Mouse (Mus musculus) cerebellum, adult 18-20 months (tissue): ENCODE measurements around the gene Celf6.

Experiments used
- DNase-seq, 2 experiments: peaks; one replicate each; pipeline ENCODE4 v3.0.0; 2021

Gene Celf6

DNA sequence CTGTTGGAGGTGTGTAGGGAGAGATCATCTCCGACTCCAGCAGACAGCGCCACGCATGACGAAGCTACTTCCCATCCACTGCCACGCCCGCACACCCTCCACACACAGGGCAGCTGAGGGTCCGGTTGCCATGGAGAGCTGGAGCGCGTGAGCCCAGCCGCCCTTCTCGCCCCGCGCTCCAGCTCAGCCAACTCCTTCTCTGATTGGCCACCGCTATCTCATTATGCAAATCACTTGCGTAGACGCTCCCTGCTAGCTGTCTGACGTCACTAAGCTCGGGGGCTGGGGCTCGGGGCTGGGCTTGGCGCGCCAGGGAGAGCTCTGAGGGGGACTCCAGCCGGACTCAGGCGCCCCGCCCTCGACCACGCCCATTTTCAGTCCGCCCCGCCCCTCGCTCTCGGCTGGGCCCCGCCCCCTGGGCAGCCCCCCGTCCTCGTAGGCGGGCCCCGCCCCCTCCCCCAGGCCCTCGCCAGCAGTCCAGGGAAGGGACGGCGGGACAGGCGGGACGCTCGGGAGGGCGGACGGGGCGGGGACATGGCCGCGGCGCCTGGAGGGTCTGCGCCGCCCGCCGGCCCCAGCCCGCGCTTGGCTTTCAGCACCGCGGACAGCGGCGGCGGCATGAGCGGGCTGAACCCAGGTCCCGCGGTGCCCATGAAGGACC, at the start of gene Celf6:
Gene Celf6, plus strand, starts transcription at position 74 of the 661 bp plus-strand sequence.
- peak; percentile 92 to 96 for DNase-seq

- no peak for DNase-seq
Observed at GRCm38 (mm10) chr9:59528274-59528673, 49.4 kb upstream of the Celf6 start.

DNA sequence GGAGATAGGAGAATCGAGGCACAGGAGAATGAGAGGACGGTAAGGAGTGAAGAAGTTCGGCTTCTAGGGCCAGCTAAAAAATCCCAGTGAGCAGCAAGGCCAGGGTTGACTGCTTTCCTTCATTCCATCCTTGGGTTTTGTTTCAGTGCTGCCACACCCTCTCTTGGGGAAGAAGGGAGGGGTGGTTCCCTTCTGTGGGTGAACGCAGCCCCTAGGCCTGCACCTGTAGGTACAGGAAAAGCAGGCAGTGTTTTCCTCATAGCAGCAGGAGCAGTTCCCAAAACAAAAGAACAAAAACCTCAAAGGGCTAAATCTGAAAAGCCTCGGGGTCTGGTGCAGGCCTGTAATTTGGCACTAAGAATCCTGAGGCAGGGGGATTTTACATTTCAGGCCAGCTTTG, 46.1 kb upstream of the Celf6 start:
- no peak for DNase-seq

GRCm38 (mm10) chr9:59533422-59533821, 44.3 kb upstream of the Celf6 start:
- peak in 1 of 2 experiments; percentile 22 for DNase-seq

DNA sequence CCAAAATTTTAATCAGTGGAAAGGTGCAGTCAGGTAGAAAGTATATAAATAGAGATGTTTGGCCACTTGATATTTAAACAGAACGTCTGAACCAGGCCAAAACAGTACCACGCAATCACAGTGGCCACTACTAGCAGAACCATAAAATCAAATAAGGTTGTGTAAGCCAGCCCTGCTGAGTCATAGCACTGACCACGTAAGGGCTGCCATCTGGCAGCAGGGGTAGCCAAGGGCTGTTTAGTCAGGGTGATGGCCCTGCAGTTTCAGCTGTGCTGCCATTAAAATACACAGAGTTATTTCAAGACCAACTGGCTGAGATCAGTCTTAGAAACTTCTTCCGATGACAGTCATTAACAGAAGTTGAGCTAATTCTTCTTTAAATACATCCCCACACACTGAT, 43.8 kb upstream of the Celf6 start:
- peak; percentile 76 to 85 for DNase-seq

- DNase-seq = no peak
Observed at GRCm38 (mm10) chr9:59537651-59538050, 40.1 kb upstream of the Celf6 start.

DNA sequence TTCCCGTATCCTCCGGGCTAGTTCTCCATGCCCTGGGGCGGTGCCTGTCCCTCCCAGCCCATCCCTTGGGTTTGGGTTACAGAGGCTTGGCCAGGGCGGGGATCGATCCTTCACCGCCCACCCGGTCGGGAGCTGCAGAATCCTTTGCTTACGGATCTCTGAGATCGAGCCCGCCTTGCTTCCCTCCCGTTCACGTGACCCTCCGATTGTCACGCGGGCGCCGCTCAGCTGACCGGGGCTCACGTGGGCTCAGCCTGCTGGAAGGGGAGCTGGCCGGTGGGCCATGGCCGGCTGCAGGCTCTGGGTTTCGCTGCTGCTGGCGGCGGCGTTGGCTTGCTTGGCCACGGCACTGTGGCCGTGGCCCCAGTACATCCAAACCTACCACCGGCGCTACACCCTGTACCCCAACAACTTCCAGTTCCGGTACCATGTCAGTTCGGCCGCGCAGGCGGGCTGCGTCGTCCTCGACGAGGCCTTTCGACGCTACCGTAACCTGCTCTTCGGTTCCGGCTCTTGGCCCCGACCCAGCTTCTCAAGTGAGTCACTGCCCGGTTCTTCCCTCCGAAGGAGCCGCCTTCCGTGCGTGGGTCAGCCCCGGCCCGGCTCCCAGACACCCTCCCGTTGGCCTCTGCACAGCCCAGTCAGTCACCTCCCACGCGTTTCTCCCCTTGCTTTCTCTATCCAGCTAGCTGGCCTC, 38.1 kb upstream of the Celf6 start, which contains the start of the genes Hexa and Tmem202:
Gene Hexa, plus strand, starts transcription at position 100 of the 697 bp plus-strand sequence.
Gene Tmem202, minus strand, starts transcription at position 407 of the 697 bp plus-strand sequence.
- DNase-seq = peak; percentile 81 to 83

- no peak for DNase-seq
Observed at GRCm38 (mm10) chr9:59541617-59542016, 36.1 kb upstream of the Celf6 start.

GRCm38 (mm10) chr9:59542766-59543324, 34.9 kb upstream of the Celf6 start:
- DNase-seq = no peak

DNA sequence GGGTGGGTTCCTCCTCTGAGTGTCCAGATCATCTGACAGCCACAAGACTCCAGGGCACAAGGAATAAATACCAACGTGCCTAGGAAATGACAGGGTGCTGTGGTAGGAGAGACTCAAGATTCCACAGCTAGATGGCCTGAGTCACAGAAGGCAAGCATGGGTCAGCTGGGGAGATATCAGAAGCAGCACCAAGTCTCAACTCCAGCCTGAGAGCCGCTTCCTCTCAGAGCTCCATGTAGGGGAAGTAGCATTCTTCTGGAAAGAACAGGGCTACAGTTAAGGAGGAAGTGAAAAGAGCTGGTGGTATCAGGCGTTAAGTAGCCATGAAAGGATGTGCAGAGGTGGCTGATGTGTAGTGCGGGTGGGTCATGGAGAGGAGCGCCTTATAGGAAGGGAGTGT, 33.0 kb upstream of the Celf6 start:
- no peak for DNase-seq

GRCm38 (mm10) chr9:59547869-59548268, 29.8 kb upstream of the Celf6 start:
- DNase-seq = no peak

GRCm38 (mm10) chr9:59548961-59549487, 28.7 kb upstream of the Celf6 start:
- no peak for DNase-seq

DNA sequence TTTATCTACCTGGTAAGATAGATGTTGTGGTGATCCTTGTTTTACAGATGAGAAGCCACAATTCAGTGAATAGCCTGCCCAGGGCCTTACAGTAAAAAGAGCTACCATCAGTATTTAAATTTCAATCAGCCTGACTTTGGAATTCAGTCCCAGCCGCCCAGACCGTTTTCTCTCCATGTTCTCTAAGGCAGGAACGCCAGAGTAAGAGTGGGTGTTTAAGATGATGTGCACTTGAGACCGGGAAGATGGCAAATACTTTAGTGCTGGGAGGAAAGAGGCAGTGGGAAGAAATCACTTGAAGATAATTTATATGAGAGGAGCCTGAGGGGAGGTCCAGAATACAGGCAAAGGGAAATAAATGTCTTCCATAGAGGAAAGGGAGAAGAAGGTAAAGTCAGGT, 27.6 kb upstream of the Celf6 start:
- DNase-seq = no peak

DNA sequence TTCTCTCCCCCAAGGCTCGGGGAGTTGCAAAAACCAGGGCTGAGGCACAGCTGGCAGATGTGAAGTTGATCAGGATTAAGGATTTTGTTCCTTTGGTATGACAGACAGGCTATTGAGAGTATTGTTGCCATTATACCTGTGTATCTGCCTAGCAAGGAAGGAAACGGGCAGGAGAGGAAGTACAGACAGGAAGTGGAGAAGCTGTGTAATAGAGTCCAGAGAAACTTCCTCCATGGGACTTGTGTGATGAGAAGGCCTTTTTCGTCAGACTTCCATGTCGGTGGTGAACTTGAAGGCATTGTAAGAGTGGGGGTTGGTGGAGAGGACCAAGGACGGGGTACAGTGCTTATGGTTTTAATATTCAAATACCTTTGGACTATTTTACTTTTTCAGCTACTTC, 26.7 kb upstream of the Celf6 start:
- no peak for DNase-seq

- no peak for DNase-seq
Observed at GRCm38 (mm10) chr9:59551620-59552031, 26.1 kb upstream of the Celf6 start.

GRCm38 (mm10) chr9:59552610-59553009, 25.1 kb upstream of the Celf6 start:
- DNase-seq = no peak

DNA sequence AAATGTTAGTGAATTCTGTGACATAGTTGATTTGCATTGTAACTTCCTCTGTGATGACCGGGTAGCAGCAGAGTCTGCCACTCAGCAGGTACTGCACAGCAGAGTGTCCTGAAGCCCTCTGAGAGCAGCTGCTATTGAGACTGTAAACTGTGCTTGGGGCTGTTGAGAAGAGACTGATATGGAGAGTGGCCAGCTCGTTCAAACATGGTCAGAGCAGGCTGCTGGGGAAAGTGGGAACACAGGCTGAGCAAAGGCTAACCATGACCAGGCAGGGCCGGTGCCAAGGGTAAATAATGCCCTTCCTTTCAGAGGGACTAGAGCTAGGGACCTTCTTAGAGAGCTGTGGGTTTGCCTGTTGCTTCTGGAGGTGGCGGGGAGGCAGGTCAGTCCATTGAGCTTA, 24.0 kb upstream of the Celf6 start:
- DNase-seq = no peak

DNA sequence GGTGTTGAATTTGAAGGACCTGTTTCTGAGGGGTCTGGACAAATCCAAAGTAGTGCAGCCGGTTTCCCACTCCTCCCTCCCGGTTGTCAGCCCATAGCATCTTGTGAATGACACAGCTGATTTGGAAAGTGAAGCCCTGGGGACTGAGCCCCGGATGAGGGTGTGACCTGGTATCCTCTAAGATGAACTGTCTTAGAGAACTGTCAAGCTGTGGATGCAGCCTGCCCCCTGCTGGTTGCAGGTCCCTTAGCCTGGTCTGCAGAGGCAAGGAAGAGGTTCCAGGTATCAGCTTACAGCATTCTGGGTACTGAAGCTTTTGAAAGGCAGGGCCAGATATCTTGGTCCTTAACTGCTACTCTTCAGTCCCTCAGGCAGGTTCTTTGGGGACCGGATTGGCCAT, 12.1 kb upstream of the Celf6 start:
- peak; percentile 72 for DNase-seq

DNA sequence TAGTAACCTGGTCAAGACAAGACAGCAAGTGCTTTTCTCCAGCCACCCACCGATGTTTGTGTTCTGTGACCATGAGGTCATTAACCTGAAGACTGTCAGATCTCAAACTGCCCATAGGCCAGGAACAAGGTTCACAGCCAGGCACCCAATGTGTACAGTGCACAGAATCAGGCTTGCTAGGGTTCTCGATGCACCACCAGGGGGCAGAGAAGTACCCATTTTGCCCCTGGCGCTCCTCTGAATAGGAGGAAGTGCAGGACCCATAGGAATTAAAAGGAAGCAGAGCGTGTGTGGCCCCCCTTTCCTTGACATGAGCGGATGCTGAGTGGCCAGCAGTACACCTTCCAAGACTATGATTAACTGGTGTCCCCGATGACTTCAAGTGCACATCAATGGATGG, 10.6 kb upstream of the Celf6 start:
- DNase-seq = peak; percentile 58 to 65

DNA sequence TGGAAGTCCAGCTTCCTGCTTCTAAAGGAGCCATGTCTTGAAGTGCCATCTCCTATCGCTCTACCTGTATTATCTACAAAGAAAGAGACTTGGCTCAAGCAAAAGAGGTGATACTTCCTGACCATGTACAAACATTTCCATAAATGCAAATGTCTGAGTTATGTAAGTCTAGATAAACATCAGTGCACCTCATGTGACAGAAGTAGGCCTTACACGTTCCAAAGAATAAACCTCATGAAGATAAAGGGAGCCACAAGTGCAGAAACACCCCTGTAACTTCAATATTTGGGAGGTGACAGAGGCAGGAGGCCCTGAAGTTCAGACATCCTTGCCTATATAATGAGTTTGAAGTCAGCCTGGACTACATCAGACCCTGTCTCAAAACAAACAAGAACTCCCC, 5.9 kb upstream of the Celf6 start:
- no peak for DNase-seq

DNA sequence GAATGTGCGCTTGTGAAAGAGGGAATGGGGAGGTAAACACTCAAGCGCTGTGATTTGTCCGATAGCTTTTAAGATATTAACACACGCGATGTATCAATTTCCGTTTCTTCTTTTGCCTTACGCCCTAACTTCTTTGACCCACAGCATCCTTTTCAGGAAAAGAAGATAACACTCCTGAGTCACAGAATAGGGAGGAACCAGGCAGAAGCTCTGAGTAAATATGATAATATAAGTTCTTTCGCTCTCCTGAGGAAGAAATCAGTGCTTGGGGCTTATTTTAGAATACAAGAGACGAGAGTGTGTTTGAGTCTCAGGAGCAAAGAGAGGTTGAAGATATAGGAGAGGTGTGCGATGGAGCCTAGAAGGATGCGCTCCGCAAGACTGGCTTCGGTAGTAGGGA, 316 bp upstream of the Celf6 start:
- no peak for DNase-seq

DNA sequence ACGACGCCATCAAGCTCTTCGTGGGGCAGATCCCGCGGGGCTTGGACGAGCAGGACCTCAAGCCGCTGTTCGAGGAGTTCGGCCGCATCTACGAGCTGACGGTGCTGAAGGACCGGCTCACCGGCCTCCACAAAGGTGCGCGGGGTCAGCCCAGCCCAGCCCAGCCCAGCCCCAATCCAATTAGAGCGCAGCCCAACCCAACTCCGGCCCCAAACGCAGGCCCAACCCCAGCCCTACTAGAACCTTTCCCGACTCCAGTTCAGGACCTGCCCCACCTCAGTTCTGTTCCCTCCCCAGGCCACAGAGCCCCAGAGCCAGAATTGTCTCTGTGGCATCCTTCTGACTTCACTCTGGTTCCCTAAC, 769 bp downstream of the Celf6 start:
- DNase-seq = peak in 1 of 2 experiments; percentile 41

GRCm38 (mm10) chr9:59584871-59585308, 7.2 kb downstream of the Celf6 start:
- peak; percentile 79 to 84 for DNase-seq

GRCm38 (mm10) chr9:59588252-59588651, 10.5 kb downstream of the Celf6 start:
- DNase-seq = no peak
